Mouse (Mus musculus) retina, postnatal 1 day (tissue): ENCODE results near the gene Lrmda.

Experiments
- DNase-seq: peaks from one replicate; pipeline ENCODE4 v3.0.0-alpha.2; 2012

Gene Lrmda

DNA sequence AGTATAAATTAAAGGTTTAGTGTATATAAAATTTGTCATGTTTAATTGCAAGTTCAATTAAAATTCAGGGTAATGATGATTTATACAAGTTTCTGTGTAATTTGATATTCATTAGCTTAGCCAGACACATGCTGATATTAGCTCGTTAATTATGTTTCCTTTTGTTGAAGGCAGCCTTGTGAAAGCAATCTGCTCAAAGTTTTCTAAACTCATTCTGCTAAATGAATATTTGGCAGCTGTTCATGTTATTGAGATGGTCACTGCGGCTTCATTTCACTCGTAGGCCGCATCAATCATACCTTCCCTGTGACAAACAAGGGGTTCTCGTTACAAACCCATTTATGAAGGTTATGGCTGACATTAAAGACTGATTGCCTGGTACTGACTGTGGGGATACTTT, 423.2 kb downstream of the Lrmda start:
- peak; percentile 70 for DNase-seq

DNA sequence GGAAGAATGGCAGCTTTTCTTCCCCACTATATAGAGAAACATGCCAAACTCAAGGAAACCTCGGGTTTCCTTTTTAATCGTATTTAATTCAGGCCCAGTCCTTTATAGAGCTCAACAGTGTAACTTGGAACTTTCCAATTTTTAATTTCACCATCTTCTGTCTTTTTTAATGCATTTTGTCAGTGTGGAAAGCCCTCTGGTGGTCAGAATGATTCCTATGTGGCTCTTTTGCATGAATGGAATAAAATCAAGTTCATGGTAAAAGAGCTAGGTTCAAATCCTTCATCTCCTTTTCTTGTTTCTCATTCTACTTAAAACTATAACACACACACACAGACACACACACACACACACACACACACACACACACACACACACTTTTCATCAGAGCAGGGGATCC, 425.0 kb downstream of the Lrmda start:
- DNase-seq, result no peak

DNA sequence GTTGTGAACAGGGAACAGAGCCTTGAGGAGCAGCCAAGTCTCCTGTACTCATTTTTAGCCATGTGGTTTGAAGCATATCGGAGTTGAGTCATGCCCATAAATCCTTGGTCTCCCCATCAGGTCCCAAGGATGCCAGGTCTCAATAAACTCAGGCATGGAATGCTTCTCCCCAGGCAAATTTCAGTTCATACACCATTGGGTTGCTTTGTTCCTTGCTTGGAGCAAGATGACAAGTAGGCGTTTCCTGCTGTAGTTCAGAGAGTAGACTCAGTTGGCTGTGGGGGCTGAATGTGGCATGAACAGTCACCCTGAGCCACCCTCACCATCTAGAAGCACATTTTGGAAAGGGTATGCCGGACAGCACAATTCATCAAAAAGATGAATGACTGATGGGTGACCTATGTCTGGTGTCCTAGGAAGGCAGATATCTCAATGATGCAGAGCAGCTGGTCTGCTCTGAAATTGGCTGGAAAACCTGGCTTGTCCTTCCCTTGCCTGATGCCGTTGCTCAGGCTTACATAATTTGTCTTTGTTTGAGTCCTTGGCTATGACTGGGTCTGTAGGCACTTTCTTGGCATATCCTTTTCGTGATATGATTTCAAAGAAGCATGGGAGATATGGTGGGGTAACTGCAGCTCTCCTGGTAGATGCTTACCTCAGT, 425.8 kb downstream of the Lrmda start:
- no peak for DNase-seq

DNA sequence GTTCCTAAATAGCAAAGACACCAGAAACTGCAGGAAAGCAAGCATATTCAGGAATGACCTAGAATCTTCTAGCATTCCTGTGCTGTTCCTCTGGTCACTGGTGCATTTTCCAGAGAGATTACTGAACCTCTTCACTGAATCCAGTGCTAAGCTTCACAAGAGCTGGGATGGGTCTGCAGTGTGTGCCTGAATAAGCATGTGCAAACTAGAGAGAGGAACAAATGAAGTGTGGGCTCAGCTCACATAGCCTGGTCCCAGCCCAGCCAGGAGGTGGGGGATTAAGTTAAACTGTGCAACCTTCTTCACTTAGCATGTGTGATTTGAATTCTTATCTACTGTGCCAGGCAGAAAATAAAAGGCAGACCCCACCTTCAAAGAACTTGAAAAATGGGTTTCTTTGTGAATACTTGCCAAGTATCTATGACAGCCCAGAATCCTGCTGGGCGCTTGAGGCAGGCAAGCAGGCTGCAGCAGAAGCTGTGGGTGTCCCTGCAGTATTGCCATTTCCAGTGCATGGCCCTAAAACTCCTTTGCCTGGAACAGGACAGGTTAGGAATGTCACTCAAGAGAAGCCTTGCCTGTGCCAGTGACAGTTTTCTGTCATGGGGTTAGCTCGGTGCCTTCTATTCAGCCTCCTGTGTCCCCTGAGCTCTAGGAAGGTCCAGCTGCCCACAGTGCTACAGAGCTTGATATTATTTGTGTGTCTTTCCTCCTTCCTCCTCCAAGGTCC, 426.5 kb downstream of the Lrmda start:
- DNase-seq, result no peak

DNA sequence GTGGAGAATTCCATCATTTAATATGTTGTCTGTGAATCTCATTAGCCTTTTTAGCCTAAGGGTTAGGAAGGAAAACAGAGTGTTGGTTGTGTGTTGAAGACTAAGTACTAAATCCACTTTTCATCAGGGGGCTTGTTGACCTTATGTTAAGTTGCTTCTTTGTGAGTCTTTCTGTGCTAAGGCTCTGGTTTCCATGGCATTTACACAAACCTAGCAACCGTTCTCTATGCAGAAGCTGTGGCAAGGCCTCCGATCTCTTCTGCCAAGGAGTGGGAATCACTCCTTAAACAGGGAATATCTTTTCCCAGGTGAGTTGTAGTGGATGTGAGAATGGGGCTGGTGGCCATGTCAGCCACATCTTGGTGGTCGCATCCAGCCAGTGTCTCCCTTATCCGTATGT, 432.1 kb downstream of the Lrmda start:
- no peak for DNase-seq

DNA sequence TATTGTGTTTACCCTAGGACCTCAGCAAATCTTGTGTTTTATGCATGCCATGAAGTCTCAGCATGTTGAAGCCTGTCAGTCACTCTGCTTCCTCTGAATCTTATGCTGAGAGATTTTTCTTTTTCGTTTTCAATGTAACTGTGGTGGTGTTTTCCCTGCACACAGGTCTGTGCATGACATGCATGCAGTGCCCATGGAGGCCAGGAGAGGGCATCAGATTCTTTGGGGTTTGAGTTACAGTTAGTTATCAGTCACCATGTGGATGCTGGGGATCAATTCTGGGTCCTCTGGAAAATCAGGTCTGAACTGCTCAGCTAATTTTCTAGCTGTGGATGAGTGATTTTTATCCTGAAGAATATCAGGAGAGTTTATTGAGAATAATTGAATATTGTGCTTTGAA, 444.8 kb downstream of the Lrmda start:
- DNase-seq, result no peak

DNA sequence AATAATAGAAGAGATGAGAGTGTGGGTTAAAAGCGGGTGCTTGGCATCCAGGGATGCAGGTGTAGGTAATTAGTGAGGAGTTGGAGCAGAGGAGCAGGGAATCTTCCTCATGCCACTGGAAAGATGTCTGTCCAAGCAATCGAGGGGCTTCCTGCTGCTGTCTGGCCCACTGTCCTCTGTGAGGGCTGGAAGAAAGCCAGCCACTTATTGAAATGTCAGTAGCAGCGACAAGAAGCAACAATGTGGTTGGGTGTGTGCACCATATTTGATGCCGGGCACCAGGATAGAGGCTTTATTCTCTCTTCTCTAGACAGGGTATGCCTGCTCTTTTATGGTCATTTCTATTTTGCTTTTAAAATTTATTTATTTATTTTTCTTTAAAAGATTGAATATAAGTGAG, 451.5 kb downstream of the Lrmda start:
- no peak for DNase-seq

DNA sequence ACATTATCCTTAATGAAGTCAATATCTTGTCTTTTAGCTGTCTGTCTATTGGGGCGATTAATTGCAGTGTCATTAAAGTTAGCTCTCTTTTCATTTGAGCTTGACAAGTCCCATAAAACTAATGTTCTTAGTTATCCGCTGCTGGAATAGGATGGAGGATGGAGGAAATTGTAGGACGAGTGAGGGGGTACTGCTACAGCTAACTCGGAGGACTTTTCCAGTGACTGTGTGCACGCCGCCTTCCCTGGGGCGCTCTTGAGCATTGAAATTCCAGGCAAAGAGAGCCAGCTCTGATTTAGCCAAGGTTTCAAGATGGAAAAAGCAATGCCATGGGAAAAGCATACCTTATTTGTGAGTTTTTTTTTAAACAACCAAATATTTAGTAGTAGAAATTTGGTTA, 453.9 kb downstream of the Lrmda start:
- peak; percentile 17 for DNase-seq

DNA sequence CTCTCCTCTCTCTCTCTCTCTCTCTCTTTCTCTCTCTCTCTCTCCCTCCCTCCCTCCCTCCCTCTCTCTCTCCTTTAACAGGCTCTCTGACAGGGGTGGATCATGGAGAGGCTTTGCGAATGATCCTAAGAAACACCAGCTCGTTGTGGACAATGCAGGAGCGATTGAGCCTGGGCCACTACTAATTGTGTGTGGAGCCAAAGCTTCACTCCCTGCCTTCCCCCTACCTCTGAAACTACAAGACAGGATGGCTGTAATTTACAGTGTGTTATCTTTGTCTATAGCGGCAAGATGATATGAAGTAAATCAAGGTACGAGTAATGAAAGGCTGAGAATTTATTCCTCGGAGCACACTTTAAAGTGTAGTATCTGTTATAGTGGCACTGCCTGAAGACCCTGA, 454.5 kb downstream of the Lrmda start:
- no peak for DNase-seq

DNA sequence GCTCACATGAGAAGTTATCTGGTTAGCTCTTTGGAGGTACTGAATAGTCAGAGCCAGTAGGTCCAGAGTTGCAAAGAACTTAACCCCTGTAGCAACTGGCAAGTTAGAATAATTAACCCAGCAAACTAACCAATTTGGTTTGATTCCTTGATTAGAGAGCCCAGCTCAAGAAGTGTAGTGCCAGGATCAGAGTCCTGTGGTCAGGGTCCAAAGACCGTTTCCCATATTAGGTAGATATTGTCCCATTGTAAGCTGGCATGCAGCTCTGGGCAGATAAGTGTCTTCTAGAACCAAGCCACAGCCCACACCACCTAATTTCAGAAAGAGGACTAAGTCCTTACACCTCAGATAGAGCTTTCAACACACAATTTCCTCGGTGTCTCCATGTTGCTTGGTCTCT, 473.8 kb downstream of the Lrmda start:
- DNase-seq, result no peak

DNA sequence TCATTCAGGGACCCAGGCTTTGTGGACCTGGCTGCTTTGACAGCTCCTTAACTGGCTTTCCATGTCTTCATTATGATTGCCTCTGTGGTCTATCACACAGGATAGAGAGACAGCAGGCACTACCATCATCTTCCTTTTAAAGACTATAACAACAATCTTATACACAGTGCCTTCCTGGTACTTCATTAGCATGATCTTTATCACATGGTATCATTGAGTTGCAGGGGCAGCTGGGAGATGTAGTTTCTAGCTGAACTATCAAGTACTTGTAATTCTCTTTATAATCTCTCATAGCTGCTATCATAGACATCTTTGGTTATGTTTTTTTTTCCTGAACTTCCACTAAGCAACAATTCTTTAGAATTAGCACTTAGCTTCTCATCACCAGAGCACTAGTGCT, 474.8 kb downstream of the Lrmda start:
- DNase-seq, result peak; percentile 35

DNA sequence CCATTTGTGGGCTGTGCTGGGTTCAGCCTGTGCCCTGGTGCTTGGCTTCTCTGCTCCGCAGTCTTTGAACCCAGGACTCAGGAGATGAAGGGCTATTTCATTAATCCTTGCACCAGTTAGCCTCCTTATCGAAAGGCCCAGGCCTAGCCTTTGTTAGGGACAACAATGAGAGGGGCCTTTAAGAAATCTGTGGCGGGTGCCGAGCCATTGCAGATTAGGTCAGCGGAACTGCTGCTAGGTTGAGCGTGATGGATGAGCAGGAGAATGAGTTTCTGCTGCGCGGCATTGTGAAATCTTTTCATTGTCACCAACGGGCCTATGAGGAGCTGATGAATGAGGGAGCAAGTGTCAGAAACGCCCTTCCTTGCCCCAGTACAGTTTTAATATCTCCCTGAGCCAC, 475.4 kb downstream of the Lrmda start:
- peak; percentile 85 for DNase-seq

DNA sequence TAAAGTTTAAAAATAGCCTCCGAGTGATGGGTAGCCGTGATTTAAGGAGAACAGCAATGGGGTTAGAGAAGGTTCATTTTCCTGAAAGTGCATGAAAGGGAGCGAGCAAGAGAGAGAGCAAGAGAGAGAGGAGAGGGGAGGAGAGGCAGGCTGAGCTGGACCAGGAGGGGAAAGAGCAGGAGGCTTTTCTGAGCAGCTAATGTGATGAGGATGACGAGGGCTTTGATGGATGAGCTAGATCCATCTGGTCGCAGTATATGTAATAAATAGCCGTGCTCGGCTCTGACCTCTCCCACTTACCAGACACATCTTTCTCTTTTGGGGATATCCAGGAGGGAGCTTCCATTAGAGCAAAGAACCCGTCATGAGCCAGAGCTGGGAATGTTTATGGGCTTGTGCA, 475.8 kb downstream of the Lrmda start:
- DNase-seq, result no peak

DNA sequence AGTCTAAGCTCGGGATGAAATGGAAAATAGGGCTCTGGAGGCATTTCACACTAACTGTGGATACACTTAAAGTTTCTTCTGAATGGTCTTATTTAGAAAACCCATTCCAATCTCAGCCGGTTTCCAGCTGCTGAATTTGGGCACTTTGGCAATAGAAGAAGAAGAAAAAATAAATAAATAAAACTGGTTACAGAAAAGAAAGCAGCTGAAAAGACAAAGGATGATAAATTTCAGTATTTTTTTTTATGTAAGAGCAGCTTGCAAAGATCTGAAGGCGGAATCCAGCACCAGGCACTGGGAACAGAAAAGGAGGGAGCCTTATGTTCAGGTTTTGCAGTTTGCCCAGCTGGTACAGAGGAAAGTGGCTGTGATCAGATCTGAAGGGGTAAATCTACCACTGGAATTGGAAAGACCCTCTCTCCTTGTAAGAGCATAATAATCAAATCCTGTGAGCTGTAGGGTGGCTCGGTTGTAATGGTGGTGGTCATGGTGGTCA, 478.2 kb downstream of the Lrmda start:
- no peak for DNase-seq

DNA sequence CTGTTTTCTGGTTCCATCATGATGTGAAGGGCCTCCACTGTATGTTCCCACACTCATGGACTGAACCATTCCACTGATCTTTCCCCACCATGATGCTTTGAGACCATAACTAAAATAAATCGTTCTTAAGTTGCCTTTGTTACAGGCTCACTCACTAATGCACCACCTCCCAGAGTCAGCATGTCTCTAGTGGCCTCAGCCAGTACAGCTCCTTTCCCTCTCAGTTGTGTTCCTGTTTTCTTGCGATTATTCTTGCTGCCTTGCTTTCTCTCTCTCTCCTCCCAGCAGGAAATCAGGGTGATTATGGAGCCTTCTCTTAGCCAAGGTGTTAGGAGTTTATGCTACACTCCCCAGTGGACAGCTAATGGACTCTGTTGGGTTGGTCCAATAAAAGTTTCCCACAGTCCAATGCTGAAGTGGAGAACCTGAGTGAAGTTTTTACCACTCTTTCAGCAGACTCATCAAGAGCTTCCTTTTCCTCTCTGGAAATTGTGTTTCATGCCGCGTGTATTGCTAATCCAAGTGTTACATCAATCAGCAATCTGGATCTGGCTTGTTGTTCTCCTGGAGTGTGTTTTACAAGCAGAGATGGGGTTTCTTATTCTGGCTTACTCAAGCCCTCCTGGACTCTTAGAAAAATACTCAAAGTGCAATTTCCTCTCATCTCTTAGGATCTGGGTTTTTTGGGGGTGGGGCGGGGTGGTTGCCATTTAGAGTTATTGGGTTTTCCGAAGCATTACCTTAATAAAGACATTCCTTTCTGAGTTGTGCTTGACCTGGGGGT, 490.4 kb downstream of the Lrmda start:
- no peak for DNase-seq

DNA sequence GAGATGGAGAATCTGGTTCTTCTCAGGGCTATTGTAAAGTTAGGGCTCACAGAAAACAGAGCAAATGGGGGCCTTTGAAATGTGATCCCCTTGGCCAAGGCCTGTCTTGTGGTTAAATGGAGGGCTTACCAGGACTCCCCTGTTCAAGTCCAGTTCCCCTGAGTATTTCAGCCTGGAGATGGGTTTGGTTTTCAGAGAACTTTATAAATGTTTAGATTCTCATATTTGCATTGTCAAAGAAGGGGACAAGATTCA, 490.9 kb downstream of the Lrmda start:
- no peak for DNase-seq

DNA sequence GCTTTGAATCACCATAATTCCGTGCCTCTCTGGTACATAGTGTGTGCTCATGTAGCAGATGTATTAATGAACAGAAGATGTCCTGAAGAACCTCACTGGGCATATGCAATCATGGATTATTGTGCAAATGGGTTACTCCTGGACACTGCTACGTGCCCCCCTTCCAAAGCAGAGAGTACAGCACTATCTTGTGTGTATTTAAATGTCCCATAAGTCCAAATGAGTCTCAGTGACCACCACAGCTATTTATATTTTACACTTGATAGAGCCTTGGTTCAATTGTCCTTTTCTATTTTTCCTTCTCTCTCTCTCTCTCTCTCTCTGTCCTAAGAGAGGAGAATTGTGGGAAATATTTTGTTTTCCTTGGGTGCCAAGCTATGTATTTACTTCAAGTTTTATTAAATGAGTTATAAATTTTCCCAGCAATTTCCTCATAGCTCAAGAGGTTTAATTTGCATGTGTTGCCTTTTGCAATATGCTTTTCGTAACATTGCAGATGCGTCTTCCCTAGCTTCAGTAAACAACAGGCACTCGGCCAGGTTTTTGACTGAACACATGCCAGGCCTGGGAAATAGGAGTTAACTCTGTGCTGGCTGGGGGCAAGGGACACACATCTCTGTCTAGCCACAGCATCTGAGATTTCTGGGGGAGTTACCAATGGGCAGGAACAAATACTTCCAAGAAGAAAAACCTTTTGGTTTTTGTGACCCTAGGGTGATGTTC, 495.0 kb downstream of the Lrmda start:
- no peak for DNase-seq

DNA sequence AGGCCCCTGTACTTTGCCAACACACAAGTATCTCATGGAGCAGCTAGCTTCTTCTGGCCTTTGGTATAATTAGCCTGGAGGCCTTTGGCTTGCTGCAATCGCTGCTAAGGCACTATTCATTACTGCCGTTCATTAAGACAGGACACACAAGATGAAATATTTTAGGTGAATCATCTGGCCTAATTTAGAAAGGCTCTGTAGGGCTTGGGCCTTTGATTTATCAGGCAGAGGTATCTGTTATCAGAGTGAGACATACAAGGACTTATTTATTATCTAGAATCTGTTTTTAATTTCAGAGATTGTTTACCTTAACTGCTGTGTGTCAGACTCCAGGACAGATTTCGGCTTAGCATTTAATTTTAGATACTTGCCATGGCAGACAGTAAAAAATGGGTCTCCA, 511.2 kb downstream of the Lrmda start:
- no peak for DNase-seq

DNA sequence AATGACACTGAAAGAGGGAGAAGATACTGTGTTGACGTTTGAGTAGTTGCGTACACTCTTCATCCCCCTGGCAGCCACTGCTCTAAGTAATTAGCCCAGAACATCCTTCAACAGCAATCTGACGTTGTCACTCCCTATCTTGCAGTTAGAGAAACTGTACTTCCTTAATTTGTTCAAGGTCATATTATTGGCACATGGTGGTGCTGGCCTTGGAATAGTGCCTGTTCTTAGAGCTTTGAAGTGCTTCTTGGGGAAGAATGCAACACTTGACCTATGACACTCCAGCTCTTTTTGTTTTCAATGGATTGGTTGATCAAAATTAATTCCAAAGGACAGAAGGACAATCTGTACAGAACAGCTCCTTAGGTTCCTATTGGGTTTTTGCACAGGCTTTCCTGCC, 514.0 kb downstream of the Lrmda start:
- no peak for DNase-seq

DNA sequence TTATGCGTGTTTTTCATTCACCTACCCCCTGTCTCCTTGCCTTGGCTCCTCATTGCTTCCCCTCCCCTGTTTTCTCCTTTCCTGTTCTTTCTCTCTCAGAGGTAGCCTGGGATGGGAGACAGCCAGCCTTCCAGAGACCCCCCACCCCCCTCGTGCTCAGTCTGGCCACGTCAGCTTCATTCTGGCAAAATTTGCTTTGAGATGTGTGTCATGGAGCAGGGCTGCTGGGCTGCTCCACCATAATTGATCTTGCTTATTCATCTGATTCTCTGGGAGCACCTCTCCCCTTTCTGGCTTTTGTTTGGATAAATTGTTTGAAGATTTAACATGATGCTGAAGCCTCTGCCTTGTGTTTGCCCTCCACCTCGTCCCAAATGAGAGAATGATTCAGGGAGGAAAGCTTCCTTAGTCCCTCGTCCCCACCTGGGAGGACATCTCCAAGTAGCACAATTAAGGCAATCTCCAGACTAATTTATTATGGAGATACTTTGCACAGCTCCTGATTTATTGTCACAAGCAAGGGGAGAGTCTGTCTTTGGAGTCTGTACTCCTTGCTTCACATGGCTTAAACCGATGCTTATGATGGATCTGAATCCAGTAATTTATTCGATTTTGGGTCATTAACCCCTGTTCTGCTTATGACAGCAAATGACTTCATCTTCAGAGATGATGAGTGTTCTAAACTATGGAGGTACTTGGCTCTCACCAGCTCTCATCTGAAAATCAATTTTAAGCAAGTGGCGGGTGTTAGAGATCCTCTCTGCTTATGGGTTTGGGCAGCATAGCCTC, 526.6 kb downstream of the Lrmda start:
- DNase-seq, result peak; percentile 44

DNA sequence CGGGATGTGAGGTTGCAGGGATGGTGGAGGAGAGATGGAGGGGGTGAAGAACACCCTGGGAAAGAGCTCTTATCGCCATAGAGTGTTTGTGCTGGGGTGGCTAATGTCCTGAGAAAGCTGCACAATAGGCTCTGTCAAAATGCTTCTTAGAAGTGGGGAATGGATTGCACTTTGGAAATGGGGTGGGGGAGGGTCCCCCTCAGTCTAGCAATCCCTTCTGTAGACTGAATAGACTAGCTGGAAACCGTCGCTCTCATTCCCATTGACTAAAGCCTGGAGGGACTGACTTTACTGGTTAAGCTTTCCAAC, 527.1 kb downstream of the Lrmda start:
- peak; percentile 62 for DNase-seq

DNA sequence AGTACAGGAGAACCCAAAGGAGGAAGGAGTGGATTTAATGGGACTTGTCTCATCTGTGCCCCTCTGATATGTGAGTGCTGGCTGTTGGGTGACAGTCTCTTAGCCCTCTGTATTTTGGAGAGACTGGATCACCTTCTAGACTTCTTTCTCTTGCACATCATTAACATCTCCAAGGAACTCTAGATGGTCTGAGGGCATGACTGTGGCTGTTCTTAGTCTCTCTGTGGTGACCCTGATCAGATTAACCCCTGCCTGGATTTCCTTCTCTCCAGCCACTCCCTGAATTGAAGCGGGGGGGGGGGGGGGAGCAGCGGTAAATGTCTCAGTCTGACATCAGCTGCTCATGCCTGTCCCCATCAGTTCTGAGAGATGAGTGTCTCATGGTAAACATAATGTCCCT, 528.8 kb downstream of the Lrmda start:
- no peak for DNase-seq

DNA sequence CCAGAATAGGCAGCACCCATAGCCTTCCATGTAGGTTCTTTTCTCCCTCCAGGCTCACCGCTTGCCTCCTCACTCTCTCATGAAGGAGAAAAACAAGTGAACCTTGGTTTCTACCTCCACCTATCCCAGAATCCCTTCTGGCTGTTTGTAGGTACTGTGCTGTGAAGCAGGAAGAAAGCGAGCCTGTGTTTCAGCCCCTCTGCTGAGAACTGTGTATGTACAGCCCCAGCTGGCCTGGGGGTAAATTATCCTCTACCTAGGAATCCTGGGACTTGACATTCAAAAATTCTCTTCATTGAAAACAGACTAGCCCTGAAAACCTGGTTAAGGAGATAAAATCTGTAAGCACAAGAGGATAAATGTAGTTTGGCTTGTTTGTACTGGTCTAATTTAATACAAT, 529.7 kb downstream of the Lrmda start:
- peak; percentile 42 for DNase-seq
